Mouse (Mus musculus) lung, postnatal 0 days (tissue): Measurements from ENCODE around the gene Cdon. TPM values are rescaled to one million over a fixed set of nuclear protein-coding genes. Genes with fewer than 3 reads are reported as not detected.

Experiments
- ATAC-seq: fragments of 200-750 bp; cut with Nextera tagmentation; 2 replicates; pipeline ENCODE4 v1.8.0; 2017; ENCODE audit warnings: moderate library complexity
- DNase-seq: peaks from one replicate; pipeline ENCODE4 v3.0.0-alpha.2; 2016; ENCODE audit warnings: low spot score
- H3K27ac ChIP-seq: fragments of 300-500 bp; sonication (generic); 2 replicates; pipeline ENCODE4 v1.5.1; 2014; ENCODE audit warnings: antibody characterized with exemption, mild to moderate bottlenecking, low read length, mixed read lengths
- H3K27me3 ChIP-seq: fragments of 300-500 bp; sonication (generic); replicated peaks from 2 replicates; pipeline ENCODE4 v1.6.1; 2014; ENCODE audit warnings: low read length, mixed read lengths; ENCODE audit not compliant: insufficient read depth
- H3K36me3 ChIP-seq: fragments of 300-500 bp; sonication (generic); 2 replicates; pipeline ENCODE4 v1.6.1; 2014; ENCODE audit warnings: low read length, mixed read lengths; ENCODE audit not compliant: insufficient read depth
- H3K4me1 ChIP-seq: fragments of 300-500 bp; sonication (generic); 2 replicates; pipeline ENCODE4 v1.6.1; 2014; ENCODE audit warnings: antibody characterized with exemption, low read depth, low read length, mixed read lengths; ENCODE audit not compliant: insufficient read depth
- H3K4me2 ChIP-seq: fragments of 300-500 bp; sonication (generic); replicated peaks from 2 replicates; pipeline ENCODE4 v1.6.1; 2014; ENCODE audit warnings: low read depth, mild to moderate bottlenecking, low read length, moderate library complexity, mixed read lengths
- H3K4me3 ChIP-seq: fragments of 300-500 bp; sonication (generic); 2 replicates; pipeline ENCODE4 v1.5.1; 2014; ENCODE audit warnings: low read depth, low read length
- H3K9ac ChIP-seq: fragments of 300-500 bp; sonication (generic); replicated peaks from 2 replicates; pipeline ENCODE4 v1.6.1; 2014; ENCODE audit warnings: low read depth, mild to moderate bottlenecking
- H3K9me3 ChIP-seq: fragments of 300-500 bp; sonication (generic); 2 replicates; pipeline ENCODE4 v1.6.1; 2016; ENCODE audit warnings: low read length, mixed read lengths
- CTCF ChIP-seq: IDR thresholded peaks from 2 replicates; pipeline ENCODE4 v1.5.1; 2016; ENCODE audit warnings: antibody characterized with exemption, mild to moderate bottlenecking
- EP300 ChIP-seq: IDR thresholded peaks from 2 replicates; pipeline ENCODE4 v1.6.1; 2016; ENCODE audit warnings: antibody characterized with exemption, mild to moderate bottlenecking, control low read depth
- WGBS: fragments of 180-500 bp; shearing (Covaris S2); extraction: QIAGEN DNeasy Blood & Tissue Kit; methylation state at CpG from one replicate; pipeline ENCODE4 v1.1.7; 2014; 5-methylcytosine and 5-hydroxymethylcytosine counted together
- polyA plus RNA-seq: library from polyadenylated mRNA; unstranded; fragments of >200 nt; fragmentation: Nextera tagmentation; extraction: Ambion mirVana; gene quantifications from 2 replicates; pipeline ENCODE4 v1.2.1, GENCODE M21; 2015

Cdon gene
- 1.2 and 1.3 TPM in 2 replicates for polyA plus RNA-seq

DNA sequence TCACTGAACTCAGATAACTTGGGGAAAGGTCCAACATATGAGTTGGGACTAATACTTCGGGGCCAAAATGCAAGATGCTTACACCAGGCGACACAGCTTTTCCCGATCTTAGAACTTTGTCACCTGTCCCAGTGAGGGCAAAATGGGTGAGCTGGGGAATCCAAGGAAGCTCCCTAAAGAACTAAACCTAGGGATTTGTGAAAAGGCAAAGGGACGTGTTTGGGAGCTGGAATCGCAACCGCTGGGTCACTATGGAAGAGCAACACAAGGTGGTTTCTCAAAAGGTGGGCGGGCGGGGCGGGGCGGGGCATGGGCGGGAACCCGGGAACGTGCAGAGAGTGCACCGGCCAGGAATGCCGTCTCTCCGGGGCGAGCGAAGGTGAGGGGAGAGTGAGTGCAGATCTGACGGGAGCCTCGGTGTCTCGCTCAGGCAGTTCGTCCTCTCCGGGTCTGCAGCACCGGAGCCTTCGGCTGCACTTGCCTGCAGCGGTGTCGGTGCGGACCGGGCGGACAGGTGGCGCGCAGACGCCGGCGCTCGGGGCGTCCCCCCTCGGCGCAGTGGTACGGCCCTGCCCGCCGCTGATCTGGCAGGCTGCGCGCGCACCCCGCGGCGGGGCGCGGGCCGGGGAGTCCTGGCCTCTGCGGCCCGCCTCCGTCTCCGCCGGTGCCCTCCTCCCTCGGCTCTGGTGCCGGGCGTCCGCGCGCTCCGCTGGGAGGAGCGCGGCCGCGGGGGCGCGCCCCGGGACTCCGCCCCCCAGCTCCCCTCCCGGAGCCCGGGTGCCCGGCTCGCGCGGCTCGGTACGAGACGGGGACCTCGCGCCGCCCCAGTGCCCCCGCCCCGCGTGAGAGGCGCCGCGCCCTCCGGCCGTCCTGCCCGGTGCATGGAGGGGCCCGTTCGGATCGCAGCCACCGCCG, at the start of gene Cdon:
Gene Cdon, plus strand, starts transcription at position 324 of the 915 bp plus-strand sequence.
- Histone ChIP-seq H3K4me1 (no peaks in the 10 kb centered on the region; the same call in 1 of the 2 replicates), H3K4me2 (peak within 1 kb of the TSS; percentile 97), H3K9me3 (no peaks in the 10 kb centered on the region), H3K27ac (peak within 1 kb of the TSS; percentile 85), H3K9ac (peak within 1 kb of the TSS; percentile 70), H3K36me3 (no peaks in the 10 kb centered on the region), H3K27me3 (peaks cover 11% of the 10 kb centered on the region; the same call in 1 of the 2 replicates), H3K4me3 (peak within 1 kb of the TSS; percentile 86)
- under 1% methylated on average over 42 of the region's 97 CpGs for WGBS
- DNase-seq (peak; percentile 97), ATAC-seq (peak; percentile 98)
- TF ChIP-seq EP300, result no peak
- TF ChIP-seq CTCF, result no peak

DNA sequence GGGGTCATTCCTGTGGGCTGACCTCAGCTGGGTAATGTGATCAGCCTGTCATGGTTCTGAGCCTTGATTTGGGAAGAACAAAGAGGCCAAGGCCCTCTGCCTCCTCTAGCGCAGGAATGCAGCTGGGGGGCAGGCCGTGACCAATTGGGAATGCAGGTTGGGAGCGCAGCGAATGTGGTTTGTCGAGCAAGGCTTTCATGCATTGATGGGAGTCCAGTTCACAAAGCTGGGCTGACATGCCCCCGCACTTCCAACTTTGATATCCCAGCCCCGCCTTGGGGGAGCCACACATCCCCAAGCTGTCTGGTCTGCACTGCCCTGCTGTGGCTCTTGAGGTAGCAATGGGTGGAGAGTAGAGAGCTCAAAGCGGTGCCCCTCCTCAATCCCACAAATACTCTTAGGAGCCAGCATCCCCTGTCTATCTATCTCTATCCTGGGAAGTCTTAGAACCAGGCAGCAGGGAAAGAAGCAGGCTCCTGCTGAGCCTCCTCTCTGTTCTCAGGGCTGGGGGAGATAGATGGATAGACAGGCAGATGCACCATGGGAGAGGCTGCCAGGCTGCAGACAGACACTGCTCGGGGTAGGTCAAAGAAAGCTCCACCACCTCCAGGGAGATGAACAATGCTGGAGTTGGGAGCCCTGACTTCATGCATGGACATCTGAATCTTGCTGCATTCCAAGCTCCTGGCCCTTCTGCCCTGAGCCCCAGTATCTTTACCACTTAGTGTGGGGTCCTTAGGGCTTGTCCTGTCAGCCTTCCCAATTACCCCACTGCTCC, 48.4 kb upstream of the Cdon start:
- Histone ChIP-seq H3K27ac (no peak overlapping the region), H3K36me3 (no peaks in the 10 kb centered on the region), H3K9me3 (no peaks in the 10 kb centered on the region), H3K4me1 (no peaks in the 10 kb centered on the region), H3K27me3 (no peaks in the 10 kb centered on the region), H3K4me2 (no peak overlapping the region), H3K4me3 (no peak overlapping the region), H3K9ac (no peak overlapping the region)
- TF ChIP-seq CTCF, result no peak
- ATAC-seq (no peak), DNase-seq (no peak)
- WGBS, result 56% methylated on average over 9 of the region's 9 CpGs

DNA sequence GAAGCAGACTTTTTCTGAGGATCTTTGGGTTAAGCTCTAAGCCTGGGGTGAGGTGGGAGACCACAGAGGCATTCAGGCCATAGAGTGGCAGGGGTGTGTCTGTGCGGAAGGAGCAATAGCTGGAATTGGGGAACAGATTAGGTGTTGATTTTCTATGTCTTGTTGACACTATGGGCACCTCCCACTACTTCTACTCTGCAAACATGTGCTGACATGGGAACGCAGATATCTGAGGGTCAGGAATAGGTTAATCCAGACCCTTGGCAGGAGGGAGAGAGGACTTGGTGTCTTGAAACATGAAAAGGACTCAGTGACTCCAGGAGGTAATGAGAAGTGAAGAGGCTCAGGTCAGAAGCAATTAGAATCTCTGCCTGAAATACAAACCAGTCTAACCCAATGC, 43.0 kb upstream of the Cdon start:
- TF ChIP-seq CTCF (no peak), EP300 (no peak)
- no peaks in the 10 kb centered on the region for H3K27me3 ChIP-seq
- DNase-seq (no peak), ATAC-seq (no peak)
- WGBS, result 53% methylated on average over 2 of the region's 2 CpGs
- no peaks in the 10 kb centered on the region for H3K4me1 ChIP-seq
- H3K36me3 ChIP-seq, result no peaks in the 10 kb centered on the region
- no peak overlapping the region for H3K9ac ChIP-seq
- no peaks in the 10 kb centered on the region for H3K9me3 ChIP-seq
- no peak overlapping the region for H3K27ac ChIP-seq
- H3K4me3 ChIP-seq, result no peak overlapping the region
- no peak overlapping the region for H3K4me2 ChIP-seq

DNA sequence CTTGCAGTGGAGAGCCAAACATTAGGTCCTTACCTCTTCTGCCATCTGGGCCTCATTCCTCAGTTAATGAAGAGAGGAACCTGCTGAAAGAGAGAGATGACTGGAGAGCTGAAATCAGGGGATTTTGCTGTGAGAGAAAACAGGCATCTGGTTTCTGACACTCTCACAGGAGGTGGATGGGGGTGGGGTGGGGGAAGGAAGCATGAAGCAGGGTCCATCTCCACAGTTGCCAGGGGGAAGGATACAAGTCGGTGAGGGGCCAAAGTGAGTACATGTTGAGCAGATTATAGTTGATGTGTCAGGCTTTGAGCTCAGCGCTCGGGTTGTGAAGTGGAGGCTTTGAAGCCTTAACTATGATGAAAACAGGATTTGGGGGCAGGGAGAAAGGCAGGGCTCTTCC, 41.9 kb upstream of the Cdon start:
- 59% methylated on average over 3 of the region's 3 CpGs for WGBS
- H3K4me3 ChIP-seq, result no peak overlapping the region
- H3K4me2 ChIP-seq, result no peak overlapping the region
- no peaks in the 10 kb centered on the region for H3K27me3 ChIP-seq
- no peak overlapping the region for H3K9ac ChIP-seq
- no peaks in the 10 kb centered on the region for H3K36me3 ChIP-seq
- DNase-seq, result no peak
- ATAC-seq, result no peak
- no peak overlapping the region for H3K27ac ChIP-seq
- TF ChIP-seq EP300, result no peak
- TF ChIP-seq CTCF, result no peak
- H3K4me1 ChIP-seq, result no peaks in the 10 kb centered on the region
- no peaks in the 10 kb centered on the region for H3K9me3 ChIP-seq

DNA sequence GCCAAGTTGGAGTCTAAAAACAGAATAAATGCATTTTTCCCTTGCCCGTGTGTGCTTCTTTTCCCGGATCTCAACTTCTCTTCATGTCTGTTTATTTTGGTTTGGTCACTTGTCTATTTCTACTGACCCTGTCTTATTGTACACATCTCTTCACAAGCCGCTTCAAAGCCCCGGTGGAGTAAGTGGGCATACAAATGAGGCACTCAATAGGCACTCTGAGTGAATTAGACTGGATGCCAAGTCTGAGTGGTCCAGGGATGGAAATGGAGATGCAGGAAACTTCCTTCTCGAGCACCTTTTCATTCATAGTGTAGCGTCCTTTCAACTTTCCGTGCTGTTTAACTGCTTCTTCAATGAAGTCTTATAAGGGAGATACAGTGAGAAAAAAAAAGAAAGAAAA, 21.0 kb upstream of the Cdon start:
- H3K36me3 ChIP-seq, result no peaks in the 10 kb centered on the region
- WGBS, result 24% methylated on average over 7 of the region's 7 CpGs
- H3K27ac ChIP-seq, result no peak overlapping the region
- ATAC-seq (no peak), DNase-seq (no peak)
- H3K4me3 ChIP-seq, result no peak overlapping the region
- H3K9ac ChIP-seq, result no peak overlapping the region
- H3K27me3 ChIP-seq, result no peaks in the 10 kb centered on the region
- H3K4me1 ChIP-seq, result peaks cover 2% of the 10 kb centered on the region; the same call in 1 of the 2 replicates
- H3K9me3 ChIP-seq, result no peaks in the 10 kb centered on the region
- H3K4me2 ChIP-seq, result no peak overlapping the region
- TF ChIP-seq CTCF (no peak), EP300 (no peak)

DNA sequence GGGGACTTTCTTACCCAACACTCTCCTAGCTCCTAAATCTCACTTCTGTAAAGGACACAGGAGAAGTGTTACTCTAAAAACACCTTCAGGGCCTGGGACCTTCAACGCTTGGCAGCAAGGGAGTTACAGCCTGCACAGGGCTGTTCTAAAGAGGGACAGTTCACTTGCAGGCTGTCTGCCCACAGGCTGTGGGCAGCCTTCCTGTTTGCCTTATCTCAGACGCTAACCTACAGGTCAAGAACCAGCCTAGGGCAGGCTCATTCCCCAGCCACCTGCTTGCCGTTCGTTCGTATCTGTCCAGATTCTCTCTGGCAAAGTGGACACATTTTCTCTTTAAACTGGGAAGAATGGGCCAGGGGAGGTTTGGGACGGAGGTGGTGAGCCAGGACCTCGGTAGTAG, 20.5 kb upstream of the Cdon start:
- Histone ChIP-seq H3K4me2 (no peak overlapping the region), H3K9ac (no peak overlapping the region), H3K4me3 (no peak overlapping the region), H3K4me1 (peaks cover 4% of the 10 kb centered on the region; the same call in 1 of the 2 replicates), H3K27ac (no peak overlapping the region), H3K27me3 (no peaks in the 10 kb centered on the region), H3K36me3 (no peaks in the 10 kb centered on the region), H3K9me3 (no peaks in the 10 kb centered on the region)
- ATAC-seq, result no peak
- DNase-seq, result no peak
- TF ChIP-seq EP300 (no peak), CTCF (no peak)
- 3% methylated on average over 7 of the region's 7 CpGs for WGBS
